Mouse (Mus musculus) lung, embryonic 14.5 days (tissue): ENCODE data around the gene Eno2. TPM values are rescaled to one million over a fixed set of nuclear protein-coding genes. Genes with fewer than 3 reads are reported as not detected.

Experiments
- ATAC-seq: fragments of 200-750 bp; cut with Nextera tagmentation; 2 replicates; pipeline ENCODE4 v1.8.0; 2017; ENCODE audit warnings: mild to moderate bottlenecking, moderate TSS enrichment, moderate library complexity; ENCODE audit not compliant: insufficient read depth
- DNase-seq: peaks from one replicate; pipeline ENCODE4 v3.0.0-alpha.2; 2015
- H3K27ac ChIP-seq: fragments of 300-500 bp; sonication (generic); 2 replicates; pipeline ENCODE4 v1.5.1; 2014; ENCODE audit warnings: low read depth, mild to moderate bottlenecking, moderate library complexity
- H3K27me3 ChIP-seq: fragments of 300-500 bp; sonication (generic); 2 replicates; pipeline ENCODE4 v1.6.1; 2014; ENCODE audit warnings: low read length, control low read depth; ENCODE audit not compliant: insufficient read depth
- H3K36me3 ChIP-seq: fragments of 300-500 bp; sonication (generic); 2 replicates; pipeline ENCODE4 v1.6.1; 2014; ENCODE audit warnings: control low read depth; ENCODE audit not compliant: insufficient read depth
- H3K4me1 ChIP-seq: fragments of 300-500 bp; sonication (generic); 2 replicates; pipeline ENCODE4 v1.6.1; 2014; ENCODE audit warnings: antibody characterized with exemption, control low read depth; ENCODE audit not compliant: insufficient read depth
- H3K4me2 ChIP-seq: fragments of 300-500 bp; sonication (generic); 2 replicates; pipeline ENCODE4 v1.6.1; 2014; ENCODE audit warnings: mild to moderate bottlenecking
- H3K4me3 ChIP-seq: fragments of 300-500 bp; sonication (generic); 2 replicates; pipeline ENCODE4 v1.5.1; 2014; ENCODE audit warnings: low read depth, low read length
- H3K9ac ChIP-seq: fragments of 300-500 bp; sonication (generic); 2 replicates; pipeline ENCODE4 v1.6.1; 2014
- H3K9me3 ChIP-seq: fragments of 300-500 bp; sonication (generic); 2 replicates; pipeline ENCODE4 v1.6.1; 2016; ENCODE audit warnings: low read depth, low read length, control low read depth
- CTCF ChIP-seq: IDR thresholded peaks from 2 replicates; pipeline ENCODE4 v1.5.1; 2016; ENCODE audit warnings: antibody characterized with exemption, low read depth
- WGBS: fragments of 180-500 bp; shearing (Covaris S2); extraction: QIAGEN DNeasy Blood & Tissue Kit; methylation state at CpG from one replicate; pipeline ENCODE4 v1.1.7; 2014; 5-methylcytosine and 5-hydroxymethylcytosine counted together
- polyA plus RNA-seq: library from polyadenylated mRNA; unstranded; fragments of >200 nt; fragmentation: Nextera tagmentation; extraction: Ambion mirVana; gene quantifications from 2 replicates; pipeline ENCODE4 v1.2.1, GENCODE M21; 2014

The Eno2 gene
- polyA plus RNA-seq, 1 experiment from 2014 or later = 4.1 TPM

DNA sequence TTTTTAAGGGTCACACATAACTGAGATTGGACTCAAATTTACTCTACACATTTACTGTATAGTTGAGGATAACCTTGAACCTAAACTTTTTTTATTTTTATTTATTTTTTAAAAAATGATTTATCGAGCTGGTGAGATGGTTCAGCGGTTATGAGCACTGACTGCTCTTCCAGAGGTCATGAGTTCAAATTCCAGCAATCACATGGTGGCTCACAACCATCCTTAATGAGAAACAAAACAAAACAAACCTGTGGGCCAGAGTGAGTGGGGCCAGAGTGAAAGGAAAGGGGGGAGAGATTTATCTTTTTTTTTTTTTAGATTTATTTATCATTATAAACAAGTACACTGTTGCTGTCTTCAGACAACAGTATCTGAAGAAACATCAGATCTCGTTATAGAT, 22.4 kb upstream of the Eno2 start:
- ATAC-seq = no peak

DNA sequence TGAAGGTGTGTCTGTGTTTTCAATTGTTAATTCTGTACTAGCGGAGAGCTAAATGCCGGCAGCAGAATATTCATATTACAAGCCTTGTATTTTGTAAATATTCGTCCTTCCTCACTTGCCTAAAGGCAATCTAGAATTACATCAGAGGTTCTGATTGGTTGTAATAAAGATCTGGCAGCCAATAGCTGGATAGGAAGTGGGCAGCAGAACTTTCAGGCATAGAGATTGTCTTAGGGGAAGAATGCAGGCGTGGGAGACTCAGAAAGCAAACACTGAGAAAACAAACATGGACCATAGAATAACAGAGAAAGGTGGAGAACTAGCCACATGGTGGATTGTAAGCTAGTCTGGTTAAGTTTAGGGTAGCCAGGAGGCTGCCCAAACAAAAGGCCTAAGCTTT, 20.6 kb upstream of the Eno2 start:
- ATAC-seq (peak; percentile 50), DNase-seq (peak; percentile 33)
- 0 out of 2 replicates have a peak, but pooled peaks cover 3% of the 10 kb centered on the region for H3K4me1 ChIP-seq
- no peaks in the 10 kb centered on the region for H3K27me3 ChIP-seq
- no peaks in the 10 kb centered on the region for H3K36me3 ChIP-seq
- 53% methylated on average over 4 of the region's 4 CpGs for WGBS
- H3K9me3 ChIP-seq = no peaks in the 10 kb centered on the region
- no peak overlapping the region for H3K9ac ChIP-seq
- no peak overlapping the region for H3K27ac ChIP-seq
- TF ChIP-seq CTCF = no peak
- H3K4me3 ChIP-seq = no peak overlapping the region
- no peak overlapping the region for H3K4me2 ChIP-seq

More for the DNA sequence above, 22.4 kb upstream of the Eno2 start:
- H3K27ac ChIP-seq = no peak overlapping the region
- no peaks in the 10 kb centered on the region for H3K27me3 ChIP-seq
- 0 out of 2 replicates have a peak, but pooled peaks cover 3% of the 10 kb centered on the region for H3K4me1 ChIP-seq
- no peaks in the 10 kb centered on the region for H3K9me3 ChIP-seq
- no peak for TF ChIP-seq CTCF
- DNase-seq = no peak
- WGBS = 80% methylated on average over 3 of the region's 3 CpGs
- H3K4me3 ChIP-seq = no peak overlapping the region
- H3K9ac ChIP-seq = no peak overlapping the region
- no peaks in the 10 kb centered on the region for H3K36me3 ChIP-seq
- H3K4me2 ChIP-seq = no peak overlapping the region

DNA sequence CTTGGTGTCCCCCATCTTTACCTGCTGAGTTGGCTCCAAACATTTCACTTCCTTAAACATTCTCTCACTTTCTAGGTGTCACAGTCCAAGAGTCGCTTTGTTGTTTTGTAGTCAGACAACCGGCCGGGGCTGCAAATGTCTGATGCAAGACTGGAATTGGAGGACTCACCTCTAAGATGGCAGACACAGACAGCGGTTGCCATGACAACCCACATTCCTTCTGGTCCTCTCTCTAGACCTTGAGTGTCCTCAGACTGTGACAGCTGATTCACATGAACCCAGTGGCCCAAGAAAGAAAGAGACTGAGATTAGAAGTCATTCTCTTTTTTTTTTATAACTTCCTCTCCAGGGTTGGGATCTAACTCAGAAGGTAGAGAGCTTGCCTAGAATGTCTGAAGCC, 20.0 kb upstream of the Eno2 start:
- no peak for TF ChIP-seq CTCF
- no peaks in the 10 kb centered on the region for H3K9me3 ChIP-seq
- H3K9ac ChIP-seq = no peak overlapping the region
- 66% methylated on average over 4 of the region's 4 CpGs for WGBS
- H3K4me2 ChIP-seq = no peak overlapping the region
- no peaks in the 10 kb centered on the region for H3K27me3 ChIP-seq
- ATAC-seq (no peak), DNase-seq (no peak)
- H3K36me3 ChIP-seq = no peaks in the 10 kb centered on the region
- 0 out of 2 replicates have a peak, but pooled peaks cover 3% of the 10 kb centered on the region for H3K4me1 ChIP-seq
- H3K27ac ChIP-seq = no peak overlapping the region
- no peak overlapping the region for H3K4me3 ChIP-seq

DNA sequence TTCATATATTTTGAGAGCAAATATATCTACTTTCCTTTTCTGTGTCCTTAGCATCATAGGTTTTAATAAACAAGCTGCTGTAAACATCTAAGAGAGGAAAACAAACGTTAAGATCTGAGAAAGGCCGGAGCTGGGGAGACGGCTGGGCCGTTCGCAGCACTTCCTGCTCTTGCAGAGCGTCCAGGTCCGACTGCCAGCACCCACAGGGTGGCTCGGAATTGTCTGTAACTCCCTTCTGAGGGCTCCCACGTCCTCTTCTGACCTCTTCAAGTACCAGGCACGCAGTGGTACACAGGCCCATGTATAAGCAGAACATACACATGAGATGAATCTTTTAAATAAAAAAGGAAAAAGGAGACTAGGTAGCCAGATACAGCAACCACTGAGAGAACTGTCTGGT, 18.2 kb upstream of the Eno2 start:
- no peak for DNase-seq
- Histone ChIP-seq H3K9me3 (no peaks in the 10 kb centered on the region), H3K36me3 (no peaks in the 10 kb centered on the region), H3K4me2 (no peak overlapping the region), H3K9ac (no peak overlapping the region), H3K4me3 (no peak overlapping the region), H3K27me3 (no peaks in the 10 kb centered on the region), H3K4me1 (0 out of 2 replicates have a peak, but pooled peaks cover 5% of the 10 kb centered on the region), H3K27ac (no peak overlapping the region)
- 62% methylated on average over 10 of the region's 10 CpGs for whole genome bisulfite sequencing
- no peak for ATAC-seq
- no peak for TF ChIP-seq CTCF

DNA sequence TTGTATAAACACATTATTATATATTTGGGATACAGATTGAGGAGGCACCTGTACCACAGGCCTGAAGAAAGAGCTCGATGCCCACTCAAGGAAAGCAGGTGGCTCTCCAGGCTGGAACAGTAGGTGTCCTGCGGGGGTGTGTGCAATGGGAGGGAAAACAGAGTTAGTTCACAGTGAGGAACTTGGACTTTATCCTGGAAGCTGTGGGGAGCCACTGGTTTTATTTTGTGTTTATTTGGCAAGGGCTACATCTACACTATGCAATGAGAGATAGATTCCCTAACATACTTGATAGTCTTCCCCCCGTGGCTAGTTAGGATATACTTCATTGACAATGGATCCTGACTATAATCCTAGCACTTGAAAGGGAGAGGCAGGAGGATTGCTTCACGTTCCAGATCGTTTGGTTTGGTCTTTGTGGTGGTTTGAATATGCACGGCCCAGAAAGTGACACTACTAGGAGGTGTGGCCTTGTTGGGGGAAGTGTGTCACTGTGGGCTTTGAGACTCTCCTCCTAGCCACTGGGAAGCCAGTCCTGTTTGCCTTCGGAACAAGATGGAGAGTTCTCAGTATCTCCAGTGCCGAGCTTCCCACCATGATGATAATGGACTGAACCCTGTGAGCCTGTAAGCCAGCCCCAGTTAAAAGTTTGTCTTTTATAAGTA, 17.4 kb upstream of the Eno2 start:
- Histone ChIP-seq H3K9ac (no peak overlapping the region), H3K4me3 (no peak overlapping the region), H3K4me1 (0 out of 2 replicates have a peak, but pooled peaks cover 7% of the 10 kb centered on the region), H3K36me3 (no peaks in the 10 kb centered on the region), H3K9me3 (no peaks in the 10 kb centered on the region), H3K27me3 (no peaks in the 10 kb centered on the region), H3K27ac (no peak overlapping the region), H3K4me2 (no peak overlapping the region)
- WGBS = 54% methylated on average over 8 of the region's 8 CpGs
- ATAC-seq (no peak), DNase-seq (no peak)
- TF ChIP-seq CTCF = no peak

DNA sequence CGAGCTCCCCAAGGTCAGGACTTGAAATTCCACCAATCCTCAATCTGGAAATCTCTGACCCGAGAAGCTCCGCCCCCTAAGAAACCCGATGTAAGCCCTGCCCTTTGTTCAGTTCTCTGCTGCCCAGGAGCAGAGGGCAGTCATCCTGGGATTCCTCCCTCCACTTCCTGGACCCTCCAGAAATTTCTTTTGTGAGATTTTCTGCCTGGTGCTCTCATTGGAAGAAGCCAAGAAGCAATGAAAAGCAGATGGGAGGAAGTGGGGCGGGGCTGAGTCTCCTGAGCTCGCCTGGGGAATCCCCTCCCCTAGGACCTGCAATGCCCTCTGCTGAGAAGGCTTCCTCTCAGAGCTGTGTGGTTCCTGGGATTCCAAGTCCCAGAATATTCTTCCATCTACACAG, 13.0 kb upstream of the Eno2 start:
- H3K36me3 ChIP-seq = no peaks in the 10 kb centered on the region
- no peak overlapping the region for H3K27ac ChIP-seq
- ATAC-seq = 0 out of 2 replicates have a peak, but pooled peaks have one; percentile 29
- no peak overlapping the region for H3K9ac ChIP-seq
- DNase-seq = peak; percentile 60
- H3K4me1 ChIP-seq = peaks cover 8% of the 10 kb centered on the region; the same call in 1 of the 2 replicates
- 0 out of 2 replicates have a peak, but pooled peaks cover 4% of the 10 kb centered on the region for H3K27me3 ChIP-seq
- H3K9me3 ChIP-seq = no peaks in the 10 kb centered on the region
- H3K4me2 ChIP-seq = peak overlapping the region; percentile 44
- 20% methylated on average over 6 of the region's 6 CpGs for WGBS
- no peak for TF ChIP-seq CTCF
- H3K4me3 ChIP-seq = 0 out of 2 replicates have a peak overlapping the region, but pooled peaks have one; percentile 12

DNA sequence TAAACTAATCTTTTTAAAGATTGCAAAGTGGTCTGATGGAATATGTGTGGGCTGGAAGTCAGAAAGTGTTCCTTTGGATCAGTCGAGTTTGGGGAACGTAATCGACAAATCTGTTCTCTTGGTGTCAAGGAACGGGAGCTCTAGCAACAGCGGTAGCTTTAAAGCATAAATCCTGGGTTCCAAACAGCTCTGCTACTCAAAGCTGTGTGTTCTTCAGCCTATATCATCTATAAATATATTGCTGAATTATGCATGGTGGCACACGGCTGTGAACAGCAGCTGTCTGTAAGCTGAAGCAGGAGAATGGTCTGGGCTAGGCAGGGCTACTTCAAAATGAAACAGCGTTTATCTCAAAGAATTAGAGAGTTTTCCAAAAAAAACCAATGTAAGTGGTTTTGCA, 11.4 kb upstream of the Eno2 start:
- no peaks in the 10 kb centered on the region for H3K36me3 ChIP-seq
- ATAC-seq = no peak
- H3K4me3 ChIP-seq = no peak overlapping the region
- no peak overlapping the region for H3K27ac ChIP-seq
- no peaks in the 10 kb centered on the region for H3K9me3 ChIP-seq
- DNase-seq = no peak
- TF ChIP-seq CTCF = no peak
- 81% methylated on average over 7 of the region's 7 CpGs for WGBS
- H3K4me2 ChIP-seq = no peak overlapping the region
- H3K4me1 ChIP-seq = peaks cover 8% of the 10 kb centered on the region; the same call in 1 of the 2 replicates
- 0 out of 2 replicates have a peak, but pooled peaks cover 4% of the 10 kb centered on the region for H3K27me3 ChIP-seq
- H3K9ac ChIP-seq = no peak overlapping the region
